18 mouse cellular contexts compared by ENCODE assay signal in the genomic region with DNA sequence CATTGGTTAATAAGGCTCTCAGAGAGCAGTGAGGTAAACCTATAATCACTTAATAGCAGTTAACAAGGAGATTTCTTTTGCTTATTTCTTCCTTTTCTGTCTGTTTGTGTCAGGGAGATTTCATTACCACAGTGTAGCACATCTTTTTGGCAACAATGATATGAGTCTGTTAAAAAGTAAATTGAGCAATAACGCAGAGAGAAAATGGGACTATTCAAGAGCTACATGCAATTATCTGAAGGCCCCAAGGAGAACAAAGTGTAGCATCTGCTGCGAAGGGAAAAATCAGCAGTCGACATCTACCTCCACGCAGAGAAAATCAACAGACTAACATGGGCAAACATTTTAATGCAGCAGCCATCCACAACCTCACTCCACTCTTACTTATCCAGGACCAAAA.
"Had no signal": no experiment of that assay in that cellular context is flagged by ENCODE, and none has a peak within 500 bp of the region (broad histone marks: within the 10 kb centered on the region; RNA-seq: fewer than 3 reads in every experiment).

No protein-coding gene starts in this region.

- H3K9ac ChIP-seq: liver, embryonic 12.5 days; liver, embryonic 14.5 days; lung, embryonic 14.5 days; midbrain, embryonic 13.5 days; neural tube, embryonic 12.5 days had no signal

- DNase-seq: lung, adult 18-20 months; lung, embryonic 14.5 days; lung, postnatal 10 days; lung, postnatal 4 days; retina, postnatal 1 day; right cerebral cortex, adult 18-20 months; right cerebral cortex, postnatal 25 days; right cerebral cortex, postnatal 4 days; spleen, adult 18-20 months; thymus, adult 18-20 months; thymus, postnatal 14 days; thymus, postnatal 36 days had no signal

- H3K27ac ChIP-seq: liver, embryonic 12.5 days; liver, embryonic 14.5 days; midbrain, embryonic 13.5 days; neural tube, embryonic 12.5 days had no signal

- H3K4me3 ChIP-seq: liver, embryonic 12.5 days; midbrain, embryonic 13.5 days; myocyte; neural tube, embryonic 12.5 days had no signal

- H3K4me2 ChIP-seq: liver, embryonic 12.5 days; lung, embryonic 14.5 days; midbrain, embryonic 11.5 days; midbrain, embryonic 13.5 days; neural tube, embryonic 12.5 days had no signal

- H3K9me3 ChIP-seq: liver, embryonic 12.5 days; midbrain, embryonic 13.5 days; neural tube, embryonic 12.5 days had no signal

- H3K36me3 ChIP-seq: liver, embryonic 12.5 days; midbrain, embryonic 13.5 days; neural tube, embryonic 12.5 days had no signal

- ATAC-seq: liver, embryonic 12.5 days; midbrain, embryonic 13.5 days had no signal

- H3K4me1 ChIP-seq: liver, embryonic 12.5 days; midbrain, embryonic 13.5 days; neural tube, embryonic 12.5 days had no signal

- H3K27me3 ChIP-seq: liver, embryonic 12.5 days; midbrain, embryonic 13.5 days; neural tube, embryonic 12.5 days had no signal
